Mouse (Mus musculus) liver, postnatal 0 days (tissue): ENCODE measurements around the gene Nxpe3.

Experiments
- CTCF ChIP-seq: sonication (generic); IDR thresholded peaks from 2 replicates; pipeline ENCODE4 v1.5.1; 2016; ENCODE audit warnings: antibody characterized with exemption, low read depth
- EP300 ChIP-seq: IDR thresholded peaks from 2 replicates; pipeline ENCODE4 v1.6.1; 2016; ENCODE audit warnings: antibody characterized with exemption, low read depth, mild to moderate bottlenecking

DNA sequence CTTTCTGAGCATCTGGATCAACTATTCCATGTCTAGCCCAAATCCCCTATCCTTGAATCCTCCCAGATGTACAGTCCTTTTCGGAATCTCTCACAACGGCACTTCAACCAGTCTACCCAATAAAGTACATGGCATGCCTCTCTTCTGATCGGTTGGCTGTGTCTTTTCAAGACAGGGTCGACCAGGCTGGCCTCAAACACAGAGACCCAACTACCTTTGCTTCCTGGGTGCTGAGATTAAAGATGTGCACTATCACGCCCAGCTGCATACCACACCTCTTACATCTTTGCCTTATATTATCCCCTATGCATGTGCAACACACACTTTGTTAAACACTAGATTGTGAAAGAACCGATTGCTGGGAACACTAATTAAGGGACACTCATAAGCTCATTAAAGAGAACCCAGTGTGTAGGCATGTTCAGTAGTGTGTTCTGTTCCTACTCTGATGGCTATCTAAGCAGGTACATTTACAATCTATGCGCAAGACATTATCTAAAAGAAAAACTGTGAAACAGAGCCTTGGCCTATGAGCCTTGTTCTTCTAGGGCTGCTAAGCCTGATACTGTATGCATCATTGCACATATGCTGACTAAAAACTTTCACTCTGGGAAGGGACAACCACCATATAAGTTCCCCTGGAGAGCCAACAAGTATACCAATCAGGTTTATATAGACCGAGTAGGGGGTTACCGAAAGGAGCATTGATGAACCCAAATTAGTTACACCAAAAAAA, 85.1 kb downstream of the Nxpe3 start:
- TF ChIP-seq CTCF (no peak), EP300 (no peak)
